Comparison of ENCODE assay signal across 12 mouse cellular contexts in genomic region chr15:74179971-74180370, GRCm38 (mm10).
A peak's percentile ranks its signal among the peaks of the same experiment; 100 is the strongest.
DNase-seq lines count a peak whose midpoint lies in the region; ATAC-seq and TF ChIP-seq lines count a peak whose summit lies in the region.
"Had no signal": no experiment of that assay in that cellular context is flagged by ENCODE, and none has a peak within 500 bp of the region (broad histone marks: within the 10 kb centered on the region; RNA-seq: fewer than 3 reads in every experiment).

No protein-coding gene starts in this region.

- no peak overlapping the region for H3K4me3 ChIP-seq in kidney, postnatal 0 days (replicated peaks; ENCODE audit: low read depth, low read length)
- no peak overlapping the region for H3K4me3 ChIP-seq in kidney, embryonic 15.5 days (replicated peaks)
- H3K4me3 ChIP-seq: hindbrain, embryonic 15.5 days; liver, embryonic 15.5 days had no signal

- H3K27ac ChIP-seq in kidney, postnatal 0 days = no peak overlapping the region
- H3K27ac ChIP-seq in kidney, embryonic 15.5 days = no peak overlapping the region
- H3K27ac ChIP-seq: hindbrain, embryonic 15.5 days; liver, embryonic 15.5 days had no signal

- no peak overlapping the region for H3K4me2 ChIP-seq in kidney, postnatal 0 days (ENCODE audit: low read length)
- no peak overlapping the region for H3K4me2 ChIP-seq in kidney, embryonic 15.5 days
- H3K4me2 ChIP-seq: hindbrain, embryonic 15.5 days; liver, embryonic 15.5 days had no signal

- WGBS in kidney, postnatal 0 days = 33% methylated on average over 6 of the region's 6 CpGs
- WGBS in kidney, embryonic 15.5 days = 35% methylated on average over 6 of the region's 6 CpGs

- no peaks in the 10 kb centered on the region for H3K4me1 ChIP-seq in kidney, postnatal 0 days (replicated peaks; ENCODE audit: insufficient read depth, low read length)
- H3K4me1 ChIP-seq in kidney, embryonic 15.5 days = no peaks in the 10 kb centered on the region
- H3K4me1 ChIP-seq: liver, embryonic 15.5 days had no signal

- no peaks in the 10 kb centered on the region for H3K9me3 ChIP-seq in kidney, postnatal 0 days (replicated peaks; ENCODE audit: low read length)
- no peaks in the 10 kb centered on the region for H3K9me3 ChIP-seq in kidney, embryonic 15.5 days (replicated peaks)
- H3K9me3 ChIP-seq: hindbrain, embryonic 15.5 days; liver, embryonic 15.5 days had no signal

- DNase-seq in adrenal gland, postnatal 10 days = peak; percentile 32
- no peak for DNase-seq in adrenal gland, postnatal 4 days (ENCODE audit: low spot score in 2 of 2)
- peak; percentile 5 for DNase-seq in kidney, postnatal 0 days (ENCODE audit: low spot score)
- DNase-seq in thymus, postnatal 4 days = peak; percentile 8
- DNase-seq in thymus, postnatal 10 days (ENCODE audit: low spot score in 2 of 2) = no peak
- DNase-seq in testis, postnatal 14 days (ENCODE audit: low spot score) = no peak
- DNase-seq: cerebellum, adult 9-10 months had no signal

- H3K36me3 ChIP-seq in kidney, postnatal 0 days (ENCODE audit: insufficient read depth, low read length) = no peaks in the 10 kb centered on the region
- H3K36me3 ChIP-seq in kidney, embryonic 15.5 days = no peaks in the 10 kb centered on the region
- H3K36me3 ChIP-seq: hindbrain, embryonic 15.5 days; liver, embryonic 15.5 days had no signal

- ATAC-seq in kidney, postnatal 0 days (replicated peaks; ENCODE audit: low FRiP score, low read depth) = no peak
- no peak for ATAC-seq in kidney, embryonic 15.5 days (replicated peaks; ENCODE audit: low FRiP score)
- ATAC-seq in erythroblast, adult 5-6 weeks (replicated peaks; ENCODE audit: low FRiP score, poor library complexity, severe bottlenecking) = no peak
- ATAC-seq: activated CD4-positive, CD25-positive, alpha-beta regulatory T cell, adult 4 months had no signal

- H3K27me3 ChIP-seq in kidney, postnatal 0 days (ENCODE audit: insufficient read depth, low read length) = no peaks in the 10 kb centered on the region
- peaks cover 74% of the 10 kb centered on the region for H3K27me3 ChIP-seq in kidney, embryonic 15.5 days
- H3K27me3 ChIP-seq: hindbrain, embryonic 15.5 days; liver, embryonic 15.5 days had no signal

- no peak overlapping the region for H3K9ac ChIP-seq in kidney, postnatal 0 days (ENCODE audit: low read depth, low read length)
- no peak overlapping the region for H3K9ac ChIP-seq in kidney, embryonic 15.5 days
- H3K9ac ChIP-seq: hindbrain, embryonic 15.5 days; liver, embryonic 15.5 days had no signal

- peak; percentile 34; the same call in 1 of the 2 replicates for TF ChIP-seq CTCF in kidney, postnatal 0 days (IDR thresholded peaks at IDR 0.05; ENCODE audit: low read depth)

Comparison
In these comparisons a context has a peak if more than half of its experiments do, and no peak if none do; other contexts are left out.
1. DNase-seq: peak in adrenal gland, postnatal 10 days (single experiment), kidney, postnatal 0 days (single experiment) and thymus, postnatal 4 days (single experiment); none in adrenal gland, postnatal 4 days (0 of 2), thymus, postnatal 10 days (0 of 2) and testis, postnatal 14 days (single experiment).